Comparison of ENCODE assay signal across 14 mouse cellular contexts in the genomic region with DNA sequence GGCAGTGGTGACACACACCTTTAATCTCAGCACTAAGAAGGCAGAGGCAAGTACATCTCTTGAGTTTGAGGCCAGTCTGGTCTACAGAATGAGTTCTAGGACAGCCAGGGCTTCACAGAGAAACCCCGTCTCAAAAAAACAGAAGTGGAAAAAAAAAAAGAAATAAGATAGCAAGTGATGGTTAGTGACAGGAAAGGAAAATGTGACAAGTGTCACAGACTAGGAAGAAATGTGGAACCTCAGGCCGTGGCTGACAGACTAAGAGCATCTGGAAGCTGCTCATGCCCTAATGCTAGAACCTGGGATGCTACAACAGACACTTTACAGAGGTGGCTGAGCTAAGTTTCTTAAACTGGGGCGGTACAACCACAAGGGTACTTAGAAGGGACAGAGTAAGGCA.
"Had no signal": no experiment of that assay in that cellular context is flagged by ENCODE, and none has a peak within 500 bp of the region (broad histone marks: within the 10 kb centered on the region; RNA-seq: fewer than 3 reads in every experiment).

No protein-coding gene starts in this region.

- H3K9me3 ChIP-seq: lung, embryonic 15.5 days; midbrain, embryonic 12.5 days; midbrain, embryonic 15.5 days; neural tube, embryonic 13.5 days had no signal

- ATAC-seq: liver, postnatal 0 days; midbrain, embryonic 15.5 days had no signal

- H3K27ac ChIP-seq: liver, embryonic 14.5 days; lung, embryonic 15.5 days; midbrain, embryonic 12.5 days; midbrain, embryonic 15.5 days; neural tube, embryonic 13.5 days; stomach, postnatal 0 days had no signal

- H3K4me3 ChIP-seq: lung, embryonic 15.5 days; midbrain, embryonic 12.5 days; midbrain, embryonic 15.5 days; neural tube, embryonic 13.5 days had no signal

- H3K4me2 ChIP-seq: lung, embryonic 15.5 days; midbrain, embryonic 12.5 days; midbrain, embryonic 15.5 days; neural tube, embryonic 13.5 days had no signal

- H3K27me3 ChIP-seq: lung, embryonic 15.5 days; midbrain, embryonic 15.5 days; neural tube, embryonic 13.5 days had no signal

- H3K9ac ChIP-seq: liver, embryonic 14.5 days; liver, postnatal 0 days; lung, embryonic 15.5 days; midbrain, embryonic 12.5 days; midbrain, embryonic 15.5 days; neural tube, embryonic 13.5 days had no signal

- H3K36me3 ChIP-seq: lung, embryonic 15.5 days; midbrain, embryonic 12.5 days; midbrain, embryonic 15.5 days; neural tube, embryonic 13.5 days had no signal

- DNase-seq: kidney, adult 18-20 months; kidney, adult 9 months; kidney, postnatal 14 days; kidney, postnatal 4 days; liver, postnatal 0 days; lung, postnatal 10 days; lung, postnatal 36 days; thymus, postnatal 25 days had no signal
